Mouse (Mus musculus): ENCODE data around the gene Rbfox1.

- no peak for TF ChIP-seq CTCF (IDR thresholded peaks at IDR 0.05; ENCODE audit: insufficient read depth, low read depth, low read length)
- no peak for TF ChIP-seq POLR2A (IDR thresholded peaks at IDR 0.05; ENCODE audit: insufficient read depth, low read depth, low read length)
Observed at GRCm38 (mm10) chr16:7145505-7145904, 1260.3 kb downstream of the Rbfox1 start.

Measured in olfactory bulb, adult 2 months (tissue).